ENCODE assay signal across 16 mouse cellular contexts in genomic region chr12:38834581-38834980, GRCm38 (mm10). TPM values are rescaled to one million over a fixed set of nuclear protein-coding genes. Genes with fewer than 3 reads are reported as not detected.
A peak's percentile ranks its signal among the peaks of the same experiment; 100 is the strongest.
DNase-seq lines count a peak whose midpoint lies in the region; ATAC-seq and TF ChIP-seq lines count a peak whose summit lies in the region.
"Had no signal": no experiment of that assay in that cellular context is flagged by ENCODE, and none has a peak within 500 bp of the region (broad histone marks: within the 10 kb centered on the region; RNA-seq: fewer than 3 reads in every experiment).

No protein-coding gene starts in this region.

- no peak for TF ChIP-seq CTCF in forebrain, postnatal 0 days (IDR thresholded peaks at IDR 0.05; ENCODE audit: low read depth)

- no peaks in the 10 kb centered on the region for H3K4me1 ChIP-seq in forebrain, embryonic 12.5 days
- H3K4me1 ChIP-seq in forebrain, embryonic 15.5 days: peaks cover 8% of the 10 kb centered on the region; the same call in 1 of the 2 replicates
- no peaks in the 10 kb centered on the region; the same call in 1 of the 2 replicates for H3K4me1 ChIP-seq in forebrain, embryonic 14.5 days (ENCODE audit: control insufficient read depth, insufficient read depth, low read length)
- no peaks in the 10 kb centered on the region for H3K4me1 ChIP-seq in forebrain, postnatal 0 days (ENCODE audit: insufficient read depth)

- peak; percentile 33; the same call in 1 of the 2 replicates for ATAC-seq in forebrain, embryonic 12.5 days (ENCODE audit: low FRiP score)
- ATAC-seq in forebrain, embryonic 15.5 days (replicated peaks): no peak
- ATAC-seq in forebrain, embryonic 14.5 days: peak; percentile 65
- ATAC-seq in forebrain, postnatal 0 days: no peak

- WGBS in forebrain, embryonic 12.5 days: 39% methylated on average over 4 of the region's 4 CpGs
- WGBS in forebrain, embryonic 15.5 days: 19% methylated on average over 4 of the region's 4 CpGs
- 10% methylated on average over 4 of the region's 4 CpGs for WGBS in forebrain, embryonic 14.5 days
- WGBS in forebrain, postnatal 0 days: 34% methylated on average over 4 of the region's 4 CpGs

- H3K9ac ChIP-seq in forebrain, embryonic 12.5 days: no peak overlapping the region
- no peak overlapping the region for H3K9ac ChIP-seq in forebrain, embryonic 15.5 days (replicated peaks)
- no peak overlapping the region for H3K9ac ChIP-seq in forebrain, embryonic 14.5 days (ENCODE audit: low read length)
- no peak overlapping the region for H3K9ac ChIP-seq in forebrain, postnatal 0 days
- H3K9ac ChIP-seq: embryonic facial prominence, embryonic 12.5 days had no signal

- H3K27ac ChIP-seq in forebrain, embryonic 12.5 days: no peak overlapping the region
- H3K27ac ChIP-seq in forebrain, embryonic 15.5 days (replicated peaks): no peak overlapping the region
- no peak overlapping the region for H3K27ac ChIP-seq in forebrain, embryonic 14.5 days (ENCODE audit: low read depth, low read length)
- no peak overlapping the region for H3K27ac ChIP-seq in forebrain, postnatal 0 days (ENCODE audit: low read depth, low read length)
- H3K27ac ChIP-seq: embryonic facial prominence, embryonic 10.5 days; embryonic facial prominence, embryonic 12.5 days had no signal

- H3K27me3 ChIP-seq in forebrain, embryonic 12.5 days: no peaks in the 10 kb centered on the region
- H3K27me3 ChIP-seq in forebrain, embryonic 15.5 days: no peaks in the 10 kb centered on the region
- no peaks in the 10 kb centered on the region for H3K27me3 ChIP-seq in forebrain, embryonic 14.5 days (replicated peaks; ENCODE audit: control insufficient read depth, insufficient read depth, low read length)
- no peaks in the 10 kb centered on the region for H3K27me3 ChIP-seq in forebrain, postnatal 0 days (ENCODE audit: insufficient read depth, low read length)
- H3K27me3 ChIP-seq: embryonic facial prominence, embryonic 12.5 days had no signal

- peak; percentile 58 for DNase-seq in forebrain, embryonic 14.5 days (ENCODE audit: low spot score)
- DNase-seq in forebrain, postnatal 0 days: no peak
- DNase-seq in heart, adult 8-10 months (ENCODE audit: low spot score): no peak
- DNase-seq: adrenal gland, adult 2 months; adrenal gland, postnatal 10 days; adrenal gland, postnatal 25 days; cerebellum, adult 11-12 months; cerebellum, adult 2 months; cerebellum, adult 9-10 months; cerebellum, postnatal 10 days; cerebellum, postnatal 25 days had no signal

- no peak overlapping the region for H3K4me2 ChIP-seq in forebrain, embryonic 12.5 days
- H3K4me2 ChIP-seq in forebrain, embryonic 15.5 days (replicated peaks): no peak overlapping the region
- no peak overlapping the region; the same call in 1 of the 2 replicates for H3K4me2 ChIP-seq in forebrain, embryonic 14.5 days (ENCODE audit: low read length)
- H3K4me2 ChIP-seq in forebrain, postnatal 0 days (ENCODE audit: low read depth): no peak overlapping the region
- H3K4me2 ChIP-seq: embryonic facial prominence, embryonic 12.5 days had no signal

- H3K4me3 ChIP-seq in forebrain, embryonic 12.5 days (replicated peaks): no peak overlapping the region
- no peak overlapping the region for H3K4me3 ChIP-seq in forebrain, embryonic 15.5 days
- no peak overlapping the region for H3K4me3 ChIP-seq in forebrain, embryonic 14.5 days (ENCODE audit: low read depth, low read length)
- no peak overlapping the region for H3K4me3 ChIP-seq in forebrain, postnatal 0 days (ENCODE audit: low read depth, low read length)
- H3K4me3 ChIP-seq: embryonic facial prominence, embryonic 10.5 days; embryonic facial prominence, embryonic 12.5 days had no signal

- no peaks in the 10 kb centered on the region; the same call in 1 of the 2 replicates for H3K36me3 ChIP-seq in forebrain, embryonic 12.5 days (replicated peaks)
- H3K36me3 ChIP-seq in forebrain, embryonic 15.5 days: no peaks in the 10 kb centered on the region
- H3K36me3 ChIP-seq in forebrain, embryonic 14.5 days (ENCODE audit: control insufficient read depth, insufficient read depth, low read length): no peaks in the 10 kb centered on the region
- H3K36me3 ChIP-seq in forebrain, postnatal 0 days (ENCODE audit: insufficient read depth): no peaks in the 10 kb centered on the region
- H3K36me3 ChIP-seq: embryonic facial prominence, embryonic 12.5 days had no signal

- no peaks in the 10 kb centered on the region for H3K9me3 ChIP-seq in forebrain, embryonic 12.5 days
- no peaks in the 10 kb centered on the region for H3K9me3 ChIP-seq in forebrain, embryonic 15.5 days
- no peaks in the 10 kb centered on the region for H3K9me3 ChIP-seq in forebrain, embryonic 14.5 days (replicated peaks; ENCODE audit: control insufficient read depth, low read length)
- H3K9me3 ChIP-seq in forebrain, postnatal 0 days (ENCODE audit: low read length): no peaks in the 10 kb centered on the region
- H3K9me3 ChIP-seq: embryonic facial prominence, embryonic 10.5 days; embryonic facial prominence, embryonic 12.5 days had no signal

RNA-seq across cellular contexts. Expression of gene Etv1, which starts 55.4 kb away (rescaled TPM):
- polyA plus RNA-seq in forebrain, embryonic 12.5 days (2016; fragmentation: Nextera tagmentation; extraction: Ambion mirVana): 25.5 and 46.6 TPM in 2 replicates
- 39.3 and 39.5 TPM in 2 replicates for polyA plus RNA-seq in forebrain, embryonic 15.5 days (2015; fragmentation: Nextera tagmentation; extraction: Ambion mirVana)
- polyA plus RNA-seq in forebrain, embryonic 14.5 days (2014; fragmentation: Nextera tagmentation; extraction: Ambion mirVana): 28.1 and 37.0 TPM in 2 replicates
- total RNA-seq in forebrain, postnatal 0 days (2014; rRNA removed): 27.9 and 29.3 TPM in 2 replicates
- polyA plus RNA-seq in forebrain, postnatal 0 days (2015; fragmentation: Nextera tagmentation; extraction: Ambion mirVana): 48.6 and 60.7 TPM in 2 replicates
- total RNA-seq in heart, adult 8-10 months (2022): 10 to 100 TPM in 2 of 4 experiments, 1 to 10 TPM in 2; 7.4 to 10.9 (median 9.3) TPM
- total RNA-seq: MEL had no signal

Comparison
In these comparisons a context has a peak if more than half of its experiments do, and no peak if none do; other contexts are left out.
1. ATAC-seq: peak in forebrain, embryonic 12.5 days (single experiment) and forebrain, embryonic 14.5 days (single experiment); none in forebrain, embryonic 15.5 days (single experiment) and forebrain, postnatal 0 days (single experiment).